Mouse (Mus musculus): Measurements from ENCODE around the gene Tmem176b. TPM values are rescaled to one million over a fixed set of nuclear protein-coding genes. Genes with fewer than 3 reads are reported as not detected.

Gene Tmem176b
- total RNA-seq, 4 experiments from 2014 or later: 55.0 to 137 (median 83.8) TPM

DNA sequence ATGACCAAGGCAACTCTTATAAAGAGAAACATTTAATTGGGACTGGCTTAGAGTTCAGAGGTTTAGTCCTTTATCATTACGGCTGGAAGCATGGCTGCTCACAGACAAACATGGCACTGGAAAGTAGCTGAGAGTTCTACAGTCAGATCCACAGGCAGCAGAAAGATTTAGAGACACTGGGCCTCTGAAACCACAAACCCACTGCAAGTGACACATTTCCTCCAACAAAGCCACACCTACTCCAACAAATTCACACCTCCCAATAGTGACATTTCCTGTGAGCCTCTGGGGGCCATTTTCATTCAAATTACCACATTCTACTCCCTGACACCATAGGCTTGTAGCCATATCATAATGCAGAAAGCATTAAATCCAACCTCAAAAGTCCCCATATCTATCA lies 39.4 kb downstream of the Tmem176b start:
- DNase-seq (ENCODE audit: low spot score in 2 of 2): no peak

DNA sequence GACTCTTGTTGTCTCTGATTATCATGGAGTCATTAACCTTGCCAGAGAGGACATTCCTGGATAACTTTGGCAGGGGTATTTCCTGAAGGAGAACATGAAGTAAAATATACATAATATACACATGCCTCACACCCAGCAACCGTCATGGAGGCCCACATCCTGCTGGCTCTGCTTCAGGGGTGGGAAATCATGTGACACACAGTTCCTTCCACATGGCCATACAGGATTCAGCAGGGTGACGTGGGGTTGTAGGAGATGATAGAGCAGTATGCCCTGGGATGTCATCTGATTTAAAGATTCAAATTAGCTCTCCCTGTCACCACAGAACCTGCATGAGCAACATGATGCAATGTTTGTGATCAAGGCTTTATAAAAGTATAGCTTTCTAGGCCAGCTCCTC lies 53.4 kb downstream of the Tmem176b start:
- DNase-seq (ENCODE audit: low spot score in 2 of 2): no peak

DNA sequence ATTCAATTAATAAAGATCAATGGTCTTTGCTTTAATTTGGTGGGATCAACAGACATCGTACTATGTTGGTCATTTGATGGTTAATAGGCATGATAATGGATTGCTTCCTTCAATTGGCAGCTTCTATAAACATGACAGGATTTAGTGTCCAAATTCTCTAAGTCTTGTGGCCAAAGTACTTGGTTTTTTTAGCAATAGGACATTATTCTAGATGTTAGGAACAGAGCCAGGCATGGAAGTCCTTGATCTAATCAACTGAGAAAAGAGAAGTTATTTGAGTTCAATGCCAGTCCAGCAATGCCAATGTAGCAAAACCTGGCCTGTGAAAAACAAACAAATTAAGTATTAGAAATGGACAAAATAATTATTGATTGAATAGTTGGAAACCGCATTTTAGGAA lies 55.7 kb downstream of the Tmem176b start:
- DNase-seq (ENCODE audit: low spot score in 2 of 2): no peak

DNA sequence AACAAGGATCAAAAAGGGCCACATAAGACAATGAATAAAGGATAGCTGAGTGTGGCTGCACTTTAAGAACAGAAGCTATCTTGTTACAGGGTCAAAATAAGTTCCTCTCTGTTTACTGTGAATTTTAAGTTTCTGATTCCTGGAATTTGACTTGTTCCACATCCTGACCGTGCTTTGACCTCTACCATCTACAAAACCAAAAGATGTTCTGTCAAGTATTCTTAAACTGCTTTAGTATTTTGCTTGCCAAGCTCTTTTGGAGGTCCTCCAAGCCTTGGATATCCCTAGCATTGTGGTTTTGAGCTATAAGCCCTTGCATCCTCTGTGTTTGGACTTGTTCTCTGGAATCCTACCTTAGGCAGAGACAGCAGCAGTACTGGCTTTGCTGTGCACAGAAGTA lies 56.1 kb downstream of the Tmem176b start:
- no peak for DNase-seq (ENCODE audit: low spot score in 2 of 2)

DNA sequence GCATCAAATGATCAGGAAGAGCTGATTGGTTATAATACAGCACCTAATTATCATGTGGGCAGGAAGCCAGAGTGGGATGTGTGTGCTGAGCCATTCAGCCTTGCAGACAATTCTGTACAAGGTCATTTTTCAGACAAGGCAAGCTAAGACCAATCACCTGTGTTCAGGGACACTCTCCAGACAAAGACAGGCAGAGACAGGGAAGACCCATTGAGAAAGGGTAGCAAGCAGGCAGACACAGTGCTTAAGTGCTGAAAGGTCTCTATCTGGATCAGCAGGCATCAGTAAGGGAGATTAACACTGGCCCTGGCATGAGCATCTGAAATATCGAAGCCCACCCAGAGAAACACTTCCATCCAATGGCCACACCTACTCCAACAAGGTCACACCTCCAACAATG lies 56.9 kb downstream of the Tmem176b start:
- DNase-seq (ENCODE audit: low spot score in 2 of 2): no peak

Other genes with a start within 250 kb of the Tmem176b start
- 10 to 100 TPM; 46.3 to 57.9 (median 53.6) TPM for gene Repin1, start 247.6 kb downstream of the Tmem176b start, total RNA-seq (2022)
- gene Gm44965, start 247.6 kb downstream of the Tmem176b start, total RNA-seq (2022): 10 to 100 TPM in 1 of 4 experiments, 1 to 10 TPM in 1, not detected in 2; 1.2 to 10.6 TPM
- 10 to 100 TPM in 1 of 4 experiments, 1 to 10 TPM in 3; 7.7 to 10.6 (median 9.1) TPM for gene Zfp775, start 239.4 kb downstream of the Tmem176b start, total RNA-seq (2022)
- gene AI854703, start 214.7 kb downstream of the Tmem176b start, total RNA-seq (2022): 10 to 100 TPM; 11.8 to 14.8 (median 13.2) TPM
- 1 to 10 TPM in 1 of 4 experiments, under 1 TPM in 3; 0.56 to 1.1 (median 0.89) TPM for gene Gimap8, start 194.3 kb downstream of the Tmem176b start, total RNA-seq (2022)
- under 1 TPM; 0.35 to 0.54 (median 0.41) TPM for gene Gimap9, start 165.4 kb downstream of the Tmem176b start, total RNA-seq (2022)
- under 1 TPM in 2 of 4 experiments, not detected in 2; 0.31 to 0.48 TPM for gene Gimap4, start 156.9 kb downstream of the Tmem176b start, total RNA-seq (2022)
- gene Gimap6, start 133.3 kb downstream of the Tmem176b start, total RNA-seq (2022): 1 to 10 TPM; 3.7 to 4.5 (median 4.2) TPM
- gene Gm28053, start 122.9 kb downstream of the Tmem176b start, total RNA-seq (2022): 1 to 10 TPM in 2 of 4 experiments, not detected in 2; 1.5 to 3.0 TPM
- gene Gimap7, start 122.9 kb downstream of the Tmem176b start, total RNA-seq (2022): not detected
- gene Gimap1, start 102.4 kb downstream of the Tmem176b start, total RNA-seq (2022): 1 to 10 TPM in 3 of 4 experiments, under 1 TPM in 1; 0.85 to 2.5 (median 1.6) TPM
- gene Gimap5, start 95.3 kb downstream of the Tmem176b start, total RNA-seq (2022): 1 to 10 TPM in 1 of 4 experiments, under 1 TPM in 3; 0.47 to 1.7 (median 0.74) TPM
- not detected for gene Gimap3, start 70.6 kb downstream of the Tmem176b start, total RNA-seq (2022)
- 100 to 1,000 TPM in 1 of 4 experiments, 10 to 100 TPM in 3; 24.6 to 105 (median 49.3) TPM for gene Tmem176a, start 577 bp downstream of the Tmem176b start, total RNA-seq (2022)
- not detected for gene Aoc1, start 31.4 kb upstream of the Tmem176b start, total RNA-seq (2022)
- not detected for gene 1600015I10Rik, start 88.4 kb upstream of the Tmem176b start, total RNA-seq (2022)
- not detected for gene Doxl2, start 133.5 kb upstream of the Tmem176b start, total RNA-seq (2022)
- gene Svs1, start 145.4 kb upstream of the Tmem176b start, total RNA-seq (2022): not detected
- gene Gpnmb, start 195.1 kb upstream of the Tmem176b start, total RNA-seq (2022): 10 to 100 TPM in 2 of 4 experiments, 1 to 10 TPM in 2; 3.5 to 67.0 (median 21.0) TPM
- gene Malsu1, start 232.3 kb upstream of the Tmem176b start, total RNA-seq (2022): 10 to 100 TPM; 24.3 to 30.0 (median 27.4) TPM